Mouse (Mus musculus): ENCODE data around the gene Gm38392. TPM values are rescaled to one million over a fixed set of nuclear protein-coding genes. Genes with fewer than 3 reads are reported as not detected.
A peak's percentile ranks its signal among the peaks of the same experiment; 100 is the strongest.

Gene Gm38392
- total RNA-seq, 2 experiments from 2014 or later, result 0.99 to 1.5 TPM

DNA sequence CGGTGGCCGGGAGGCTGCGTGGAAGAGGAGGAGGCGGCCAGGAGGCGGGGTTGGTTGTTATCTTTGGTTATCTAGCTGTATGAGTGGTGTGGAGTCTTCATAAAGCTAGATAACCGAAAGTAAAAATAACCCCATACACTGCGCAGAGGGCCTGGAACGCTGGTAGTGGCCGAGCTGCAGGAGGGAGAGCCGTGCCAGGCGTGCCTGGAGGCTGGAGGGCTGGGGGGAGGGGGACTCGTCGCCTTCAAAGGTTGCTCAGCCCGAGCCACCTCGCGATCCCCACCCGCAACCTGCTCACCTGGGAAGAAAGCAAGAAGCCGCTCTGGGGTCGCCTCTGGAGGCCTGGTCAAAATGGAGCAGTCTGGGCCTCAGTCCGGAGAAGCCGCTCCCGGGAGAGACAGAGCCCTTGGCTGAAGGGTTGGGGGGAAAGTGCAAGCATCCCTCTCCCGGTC lies 71.4 kb downstream of the Gm38392 start:
- DNase-seq, result peak in 1 of 2 experiments; percentile 7

GRCm38 (mm10) chr3:88214971-88215552 lies 71.9 kb downstream of the Gm38392 start:
- peak; percentile 9 to 13 for DNase-seq

DNA sequence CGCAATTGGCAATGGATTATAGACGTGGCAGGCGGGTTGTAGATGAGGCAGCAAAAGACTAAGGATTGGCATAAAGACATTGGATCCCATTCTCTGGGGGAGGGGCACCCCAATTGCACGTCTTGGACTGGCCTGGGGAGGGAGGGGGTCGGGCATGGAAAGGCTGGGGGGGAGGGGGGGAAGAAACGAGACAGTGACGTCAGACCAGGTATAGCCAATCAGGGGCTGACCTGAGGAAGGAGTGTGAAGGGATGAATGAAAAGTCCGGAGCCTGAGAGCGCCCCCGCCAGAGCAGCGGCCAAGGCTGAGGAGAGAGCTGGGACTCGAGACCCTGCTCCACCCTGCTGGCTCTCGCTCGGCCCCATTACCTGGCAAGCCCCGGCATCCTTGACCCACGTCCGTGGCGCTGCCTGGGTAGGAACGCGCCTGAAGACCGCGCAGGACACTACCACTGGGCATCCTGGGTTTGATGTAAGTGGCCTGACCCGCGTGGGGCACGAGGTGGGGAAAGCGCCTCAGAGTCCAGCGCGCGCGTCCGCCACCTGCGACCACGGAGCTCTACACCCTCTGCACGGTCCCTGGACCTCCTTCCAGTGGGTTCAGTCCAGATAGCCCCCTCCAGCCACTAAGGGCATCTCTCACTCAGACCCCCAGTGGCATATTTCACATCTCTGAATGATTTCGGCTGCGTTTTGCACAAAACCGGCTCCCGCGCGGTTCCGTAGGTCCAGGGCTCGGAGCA lies 72.6 kb downstream of the Gm38392 start:
- DNase-seq, result no peak

- no peak for DNase-seq
Measured at GRCm38 (mm10) chr3:88213019-88213418, 74.0 kb downstream of the Gm38392 start.

- DNase-seq, result no peak
Measured at GRCm38 (mm10) chr3:88212356-88212755, 74.7 kb downstream of the Gm38392 start.

GRCm38 (mm10) chr3:88210918-88211317 lies 76.1 kb downstream of the Gm38392 start:
- no peak for DNase-seq

GRCm38 (mm10) chr3:88210121-88210520 lies 76.9 kb downstream of the Gm38392 start:
- no peak for DNase-seq

DNA sequence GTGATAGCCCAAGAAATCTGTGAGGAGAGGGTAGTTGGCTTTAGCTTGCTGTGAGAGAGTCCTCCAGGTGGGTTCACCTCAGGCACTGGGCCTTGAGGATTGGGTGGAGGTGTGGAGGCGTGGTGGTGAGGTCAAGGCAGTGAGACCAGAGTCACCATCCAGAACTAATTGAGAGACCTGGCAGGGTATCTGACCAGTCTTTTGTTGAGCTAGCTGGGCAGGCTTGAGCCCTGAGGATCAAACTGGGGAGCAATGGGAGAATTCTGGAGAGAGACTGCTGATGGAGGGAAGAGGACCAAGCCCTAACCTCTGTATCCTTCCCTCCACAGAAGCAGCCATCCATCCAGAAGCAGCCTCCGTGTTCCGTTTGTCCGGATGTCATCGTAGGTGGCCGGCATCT lies 77.7 kb downstream of the Gm38392 start:
- no peak for DNase-seq

GRCm38 (mm10) chr3:88208226-88208720 lies 78.7 kb downstream of the Gm38392 start:
- no peak for DNase-seq

DNA sequence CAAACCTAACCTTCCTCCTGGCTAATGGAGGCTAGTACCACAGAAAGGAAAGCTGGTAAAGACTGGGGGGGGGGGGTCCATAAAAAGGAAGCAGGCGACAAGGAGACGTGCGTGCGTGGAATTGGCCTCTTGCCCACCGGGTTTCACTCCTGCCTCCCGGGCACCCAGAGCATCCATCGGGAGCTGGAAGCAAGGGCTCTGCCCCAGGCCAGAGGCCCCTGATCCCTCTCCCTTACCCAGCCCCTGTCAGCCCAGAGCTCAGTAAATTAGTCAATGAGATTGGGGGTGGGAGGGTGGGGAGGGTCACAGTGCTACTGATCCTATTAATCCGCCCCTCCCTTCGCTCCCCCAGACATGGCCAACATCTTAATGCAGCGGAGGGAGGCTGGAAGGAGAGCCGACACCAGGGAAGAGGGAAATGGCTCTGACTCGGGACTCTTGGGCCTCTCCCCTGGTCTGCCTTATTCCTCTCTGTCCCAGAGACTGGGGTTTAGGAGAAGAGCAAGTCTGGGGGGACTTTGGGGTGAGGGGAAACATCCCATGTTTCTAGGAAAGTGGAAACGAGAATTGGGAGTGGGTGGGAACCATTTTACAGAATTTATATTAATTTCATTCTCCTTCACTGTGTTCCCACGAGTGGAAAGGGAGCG lies 79.4 kb downstream of the Gm38392 start:
- no peak for DNase-seq

- no peak for DNase-seq
Measured at GRCm38 (mm10) chr3:88206901-88207371, 80.1 kb downstream of the Gm38392 start.

DNA sequence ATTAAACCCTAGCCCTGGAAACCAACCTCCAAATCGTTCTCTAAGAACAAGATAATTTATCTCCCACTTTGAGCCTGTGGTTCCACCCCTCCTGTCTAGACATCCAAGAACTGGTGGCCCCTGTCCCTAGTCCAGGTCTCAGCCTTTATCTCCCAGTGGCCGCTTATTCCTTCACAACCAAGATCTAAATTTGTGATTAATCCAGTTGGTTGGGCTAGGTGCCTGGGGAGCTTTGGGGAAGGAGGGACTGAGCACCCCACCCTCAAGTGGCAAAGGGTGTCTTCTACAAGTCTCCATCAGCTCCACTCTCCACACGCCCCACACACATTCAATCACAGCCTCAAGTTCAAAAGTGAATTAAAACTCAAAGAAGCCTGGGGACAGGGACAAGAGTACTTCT lies 80.5 kb downstream of the Gm38392 start:
- no peak for DNase-seq

GRCm38 (mm10) chr3:88205563-88206491 lies 81.2 kb downstream of the Gm38392 start:
- no peak for DNase-seq

DNA sequence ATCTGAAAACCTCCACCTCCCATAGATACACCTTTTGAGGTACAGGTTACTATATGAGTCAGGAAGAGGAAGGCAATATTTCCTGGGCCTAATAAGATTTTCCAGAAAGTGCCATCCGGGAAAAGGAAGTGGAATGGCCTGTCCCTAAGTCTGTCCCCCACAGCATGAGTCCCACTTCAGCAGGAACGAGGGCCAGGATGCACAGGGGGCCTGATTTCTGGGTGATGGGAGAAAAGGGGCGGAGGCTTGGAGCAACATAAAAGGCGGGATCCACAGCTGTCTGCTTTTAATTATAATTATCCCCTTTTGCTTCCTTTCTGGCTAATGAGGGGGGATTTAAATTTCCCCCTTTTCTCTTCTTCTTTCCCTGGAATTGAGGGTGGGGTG lies 81.8 kb downstream of the Gm38392 start:
- no peak for DNase-seq

- DNase-seq, result no peak
Measured at GRCm38 (mm10) chr3:88204751-88205150, 82.3 kb downstream of the Gm38392 start.

DNA sequence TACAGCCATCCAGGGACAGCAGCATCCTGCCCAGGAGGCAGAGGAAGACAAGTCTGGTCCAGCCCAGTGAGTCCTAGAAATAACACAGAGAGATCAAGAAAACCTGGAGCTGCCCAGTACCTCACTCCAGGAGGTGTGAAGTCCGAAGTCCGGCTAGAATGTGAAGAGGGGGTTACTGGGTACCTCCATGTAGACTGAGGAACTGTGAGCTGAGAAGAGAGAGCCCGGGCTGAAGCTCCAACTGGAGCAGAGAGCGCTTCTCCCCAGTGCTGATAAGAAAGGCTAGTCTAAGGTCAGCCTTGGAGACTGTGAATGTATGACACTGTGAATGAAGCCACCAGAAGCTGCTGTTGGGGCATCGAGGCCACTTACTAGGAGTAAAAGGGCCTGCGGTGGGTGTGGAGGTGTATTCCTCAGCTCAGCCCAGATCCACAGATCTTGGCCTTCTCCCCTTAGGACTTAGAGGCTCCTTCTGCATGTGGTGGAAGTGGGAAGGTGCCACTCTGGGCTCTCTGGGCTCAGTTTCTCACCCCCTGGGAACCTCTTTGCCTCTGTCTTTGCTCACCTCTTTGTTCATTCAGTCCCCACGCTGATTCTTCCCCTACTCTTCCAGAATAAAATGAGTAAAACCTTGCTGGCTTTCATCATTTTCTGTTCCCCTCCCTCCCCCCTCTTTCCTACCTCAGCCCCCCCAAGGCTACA lies 82.9 kb downstream of the Gm38392 start:
- DNase-seq, result no peak

DNA sequence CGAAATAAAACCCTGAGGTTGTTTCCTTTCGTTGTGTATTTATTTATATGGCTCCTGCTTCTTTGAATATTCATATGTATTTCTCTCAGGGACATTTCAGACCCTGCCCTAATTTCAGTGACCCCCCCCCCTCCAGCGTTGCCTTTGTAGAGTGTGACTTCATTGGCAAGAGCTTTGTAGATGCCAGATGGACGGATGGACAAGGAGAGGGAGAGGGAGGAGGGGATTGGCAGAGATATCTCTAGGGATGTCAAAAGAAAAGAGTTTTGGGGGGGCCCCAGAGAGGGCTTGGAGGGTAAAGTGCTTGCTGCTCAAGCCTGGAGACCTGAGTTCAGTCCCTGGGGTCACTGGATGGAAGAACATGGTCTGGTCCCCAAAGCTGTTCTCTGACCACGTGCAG lies 83.6 kb downstream of the Gm38392 start:
- no peak for DNase-seq

DNA sequence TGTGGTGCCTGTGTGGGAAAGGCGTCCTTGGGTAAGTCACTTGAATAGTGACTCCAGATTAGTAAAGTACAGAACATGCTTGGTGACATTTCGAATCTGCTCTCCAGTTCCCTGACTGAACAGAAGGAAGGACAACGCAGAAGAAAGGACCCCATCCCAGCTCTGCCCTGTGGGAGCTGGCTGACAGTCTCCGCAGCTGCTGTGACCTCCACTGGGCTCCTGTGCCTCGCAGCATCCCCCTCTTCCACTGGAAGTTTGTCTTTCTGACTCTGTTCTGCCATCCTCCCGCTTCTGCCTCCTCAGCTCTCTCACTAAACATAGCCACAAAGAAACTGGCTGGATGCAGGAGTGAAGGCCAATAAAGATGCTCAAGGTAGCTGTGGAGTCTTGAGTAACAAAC lies 84.0 kb downstream of the Gm38392 start:
- DNase-seq, result no peak

- no peak for DNase-seq
Measured at GRCm38 (mm10) chr3:88201640-88202039, 85.4 kb downstream of the Gm38392 start.

GRCm38 (mm10) chr3:88200972-88201330 lies 86.1 kb downstream of the Gm38392 start:
- DNase-seq, result no peak

Data from adrenal gland, postnatal 36 days (tissue).